Mouse (Mus musculus) lung, embryonic 15.5 days (tissue): ENCODE measurements around the gene Phlpp1. TPM values are rescaled to one million over a fixed set of nuclear protein-coding genes. Genes with fewer than 3 reads are reported as not detected.

ENCODE experiments used
- ATAC-seq: fragments of 200-750 bp; cut with Nextera tagmentation; 2 replicates; pipeline ENCODE4 v1.8.0; 2017; ENCODE audit warnings: moderate number of reproducible peaks, borderline replicate concordance; ENCODE audit not compliant: low FRiP score, low TSS enrichment; ENCODE audit errors: extremely low read depth
- H3K27ac ChIP-seq: fragments of 300-500 bp; sonication (generic); 2 replicates; pipeline ENCODE4 v1.5.1; 2015; ENCODE audit warnings: moderate library complexity, mild to moderate bottlenecking, inconsistent platforms
- H3K27me3 ChIP-seq: fragments of 300-500 bp; sonication (generic); 2 replicates; pipeline ENCODE4 v1.6.1; 2015; ENCODE audit warnings: inconsistent platforms
- H3K36me3 ChIP-seq: fragments of 300-500 bp; sonication (generic); 2 replicates; pipeline ENCODE4 v1.6.1; 2015; ENCODE audit warnings: inconsistent platforms
- H3K4me1 ChIP-seq: fragments of 300-500 bp; sonication (generic); 2 replicates; pipeline ENCODE4 v1.6.1; 2015; ENCODE audit warnings: inconsistent platforms
- H3K4me2 ChIP-seq: fragments of 300-500 bp; sonication (generic); 2 replicates; pipeline ENCODE4 v1.6.1; 2015; ENCODE audit warnings: inconsistent platforms, mild to moderate bottlenecking, moderate library complexity
- H3K4me3 ChIP-seq: fragments of 300-500 bp; sonication (generic); 2 replicates; pipeline ENCODE4 v1.5.1; 2015; ENCODE audit warnings: mild to moderate bottlenecking, inconsistent platforms
- H3K9ac ChIP-seq: fragments of 300-500 bp; sonication (generic); 2 replicates; pipeline ENCODE4 v1.6.1; 2015; ENCODE audit warnings: inconsistent platforms
- H3K9me3 ChIP-seq: fragments of 300-500 bp; sonication (generic); 2 replicates; pipeline ENCODE4 v1.6.1; 2016; ENCODE audit warnings: inconsistent platforms
- WGBS: fragments of 180-500 bp; shearing (Covaris S2); methylation state at CpG from one replicate; pipeline ENCODE4 v1.1.7; 2015; 5-methylcytosine and 5-hydroxymethylcytosine counted together
- polyA plus RNA-seq: library from polyadenylated mRNA; unstranded; fragments of >200 nt; fragmentation: Nextera tagmentation; extraction: Ambion mirVana; gene quantifications from 2 replicates; pipeline ENCODE4 v1.2.1, GENCODE M21; 2015

The Phlpp1 gene
- polyA plus RNA-seq, 1 experiment from 2014 or later = 3.6 TPM

GRCm38 (mm10) chr1:106407963-106408440 is 236.4 kb downstream of the Phlpp1 start:
- Histone ChIP-seq H3K4me2 (no peak overlapping the region), H3K9ac (no peak overlapping the region), H3K4me3 (no peak overlapping the region), H3K36me3 (no peaks in the 10 kb centered on the region), H3K27me3 (no peaks in the 10 kb centered on the region), H3K4me1 (peaks cover 6% of the 10 kb centered on the region; the same call in 1 of the 2 replicates), H3K27ac (no peak overlapping the region), H3K9me3 (no peaks in the 10 kb centered on the region)
- no peak for ATAC-seq
- 40% methylated on average over 7 of the region's 7 CpGs for WGBS

DNA sequence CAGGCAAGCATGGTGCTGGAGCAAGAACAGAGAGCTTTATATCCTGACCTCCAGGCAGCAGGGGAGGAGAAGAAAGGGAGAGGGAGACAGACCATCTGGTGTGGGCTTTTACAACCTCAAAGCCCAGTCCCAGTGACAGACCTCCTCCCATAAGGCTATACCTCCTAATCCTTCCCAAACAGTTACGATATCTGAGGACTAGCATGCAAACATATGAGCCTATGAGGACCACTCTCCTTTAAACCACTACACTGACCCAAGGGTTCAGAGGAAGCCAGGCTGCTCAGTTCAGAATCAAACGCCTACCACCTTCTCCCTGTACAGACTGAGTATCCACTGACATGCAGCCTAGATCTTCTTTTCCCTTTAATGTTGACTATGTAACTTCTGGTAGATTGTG is 239.3 kb downstream of the Phlpp1 start:
- H3K27me3 ChIP-seq = no peaks in the 10 kb centered on the region
- H3K9me3 ChIP-seq = no peaks in the 10 kb centered on the region
- ATAC-seq = no peak
- H3K4me1 ChIP-seq = peaks cover 6% of the 10 kb centered on the region; the same call in 1 of the 2 replicates
- H3K4me2 ChIP-seq = no peak overlapping the region
- H3K4me3 ChIP-seq = no peak overlapping the region
- WGBS = 69% methylated on average over 2 of the region's 2 CpGs
- H3K9ac ChIP-seq = no peak overlapping the region
- H3K27ac ChIP-seq = no peak overlapping the region
- H3K36me3 ChIP-seq = no peaks in the 10 kb centered on the region

GRCm38 (mm10) chr1:106425128-106425936 is 253.8 kb downstream of the Phlpp1 start:
- Histone ChIP-seq H3K9ac (no peak overlapping the region), H3K36me3 (no peaks in the 10 kb centered on the region), H3K27me3 (no peaks in the 10 kb centered on the region), H3K4me2 (no peak overlapping the region), H3K27ac (no peak overlapping the region), H3K4me1 (no peaks in the 10 kb centered on the region), H3K4me3 (no peak overlapping the region), H3K9me3 (no peaks in the 10 kb centered on the region)
- ATAC-seq = no peak
- WGBS = 30% methylated on average over 9 of the region's 9 CpGs

DNA sequence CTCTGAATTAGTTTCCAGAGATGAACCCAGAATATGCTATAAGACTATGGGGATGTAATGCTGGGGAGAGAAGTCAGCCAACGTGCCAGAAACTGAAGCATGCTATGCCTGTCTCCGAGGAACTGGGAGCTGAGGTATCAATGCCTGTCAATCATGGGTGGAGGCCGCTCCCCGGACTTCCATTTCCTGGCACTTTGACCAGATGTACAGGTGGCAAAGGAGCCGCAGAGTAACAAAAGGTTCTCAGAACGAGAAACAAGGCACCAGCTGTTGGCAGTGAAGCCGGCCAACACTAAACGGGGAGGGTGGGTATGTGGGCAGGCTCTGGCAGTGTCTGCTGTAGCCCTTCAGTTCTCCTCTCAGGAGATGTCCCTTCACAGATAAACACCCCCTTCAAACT is 256.6 kb downstream of the Phlpp1 start:
- Histone ChIP-seq H3K9ac (no peak overlapping the region), H3K4me1 (no peaks in the 10 kb centered on the region), H3K27ac (no peak overlapping the region), H3K4me3 (no peak overlapping the region), H3K36me3 (no peaks in the 10 kb centered on the region), H3K4me2 (no peak overlapping the region), H3K9me3 (no peaks in the 10 kb centered on the region), H3K27me3 (no peaks in the 10 kb centered on the region)
- WGBS = 43% methylated on average over 8 of the region's 8 CpGs
- ATAC-seq = no peak

GRCm38 (mm10) chr1:106428580-106428979 is 257.0 kb downstream of the Phlpp1 start:
- WGBS = 59% methylated on average over 4 of the region's 4 CpGs

DNA sequence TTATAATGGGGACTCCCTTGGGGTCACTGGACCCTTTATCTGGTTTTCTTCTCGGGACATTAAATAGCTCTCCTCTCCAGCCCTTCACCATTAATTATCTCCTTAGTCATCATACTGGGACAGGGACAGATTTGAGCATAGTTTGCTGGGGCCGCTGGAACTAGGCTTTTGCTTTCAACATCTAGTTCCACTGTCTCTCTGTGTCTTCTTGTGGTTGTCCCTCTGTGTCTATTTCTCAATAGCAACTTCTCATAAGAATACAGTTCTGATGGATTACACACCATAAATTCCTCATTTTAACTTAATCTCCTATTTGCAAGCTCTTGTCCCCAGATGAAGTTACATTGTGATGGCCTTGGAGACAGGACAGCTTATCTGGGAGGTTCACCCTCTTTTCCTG is 262.0 kb downstream of the Phlpp1 start:
- Histone ChIP-seq H3K27me3 (no peaks in the 10 kb centered on the region), H3K4me3 (no peak overlapping the region), H3K4me1 (no peaks in the 10 kb centered on the region), H3K36me3 (no peaks in the 10 kb centered on the region), H3K9ac (no peak overlapping the region), H3K4me2 (no peak overlapping the region), H3K27ac (no peak overlapping the region), H3K9me3 (no peaks in the 10 kb centered on the region)
- WGBS = 62% methylated on average over 2 of the region's 2 CpGs
- ATAC-seq = no peak

More at GRCm38 (mm10) chr1:106428580-106428979, 257.0 kb downstream of the Phlpp1 start:
- ATAC-seq = no peak
- no peaks in the 10 kb centered on the region for H3K27me3 ChIP-seq
- H3K9me3 ChIP-seq = no peaks in the 10 kb centered on the region
- no peaks in the 10 kb centered on the region for H3K4me1 ChIP-seq
- H3K4me3 ChIP-seq = no peak overlapping the region
- no peak overlapping the region for H3K9ac ChIP-seq
- no peak overlapping the region for H3K4me2 ChIP-seq
- H3K27ac ChIP-seq = no peak overlapping the region
- H3K36me3 ChIP-seq = no peaks in the 10 kb centered on the region

Other genes with a start within 250 kb of the Phlpp1 start
- gene Zcchc2, start 181.3 kb upstream of the Phlpp1 start, polyA plus RNA-seq = 2.0 and 2.3 TPM in 2 replicates